Mouse (Mus musculus) MEL-GATA-1-ER (cell line): ENCODE results near the gene Ank3.

Experiments used
- DNase-seq: peaks from one replicate; pipeline ENCODE4 v3.0.0-alpha.2; 2012; ENCODE audit warnings: low read depth; ENCODE audit errors: extremely low read depth

Ank3 gene

DNA sequence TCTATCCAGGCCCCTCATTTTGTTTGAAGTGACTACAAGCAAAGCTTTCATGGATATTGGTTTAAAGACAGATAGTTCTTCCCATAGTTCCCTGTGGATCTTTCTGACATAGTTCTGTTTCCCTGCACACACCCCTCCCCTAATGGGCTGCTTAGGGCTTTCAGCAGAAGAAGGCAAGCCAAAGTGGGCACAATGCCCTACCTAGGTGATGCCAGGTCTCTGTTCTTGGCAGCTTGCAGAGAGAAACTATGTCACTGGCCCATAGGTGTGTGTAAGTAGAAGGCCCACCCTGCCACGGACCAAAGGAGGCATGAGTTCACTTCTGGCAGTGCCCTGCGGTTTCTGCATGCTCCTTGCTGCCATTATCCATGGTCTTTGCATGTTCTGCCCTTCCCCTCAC lies 311.1 kb downstream of the Ank3 start:
- DNase-seq = no peak

DNA sequence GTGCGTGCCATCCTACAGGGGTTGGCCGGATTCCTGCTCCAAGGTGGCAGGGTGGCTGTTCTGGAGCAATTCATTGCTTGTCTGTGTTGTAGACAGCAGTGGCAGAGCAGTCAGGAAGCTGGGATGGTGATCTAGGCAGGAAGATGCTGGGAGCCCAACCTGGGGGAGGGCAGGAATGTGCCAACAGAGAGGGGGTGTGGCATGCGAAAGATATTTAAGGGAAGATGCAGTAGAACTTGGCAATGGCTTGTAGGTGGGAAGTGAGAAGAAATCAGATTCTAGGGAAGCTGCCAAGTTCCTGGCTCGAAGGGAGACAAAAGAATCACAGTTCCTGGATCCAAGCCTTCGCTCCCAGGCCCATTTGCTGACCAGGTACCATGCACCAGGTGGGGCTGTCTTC lies 312.2 kb downstream of the Ank3 start:
- DNase-seq = no peak

DNA sequence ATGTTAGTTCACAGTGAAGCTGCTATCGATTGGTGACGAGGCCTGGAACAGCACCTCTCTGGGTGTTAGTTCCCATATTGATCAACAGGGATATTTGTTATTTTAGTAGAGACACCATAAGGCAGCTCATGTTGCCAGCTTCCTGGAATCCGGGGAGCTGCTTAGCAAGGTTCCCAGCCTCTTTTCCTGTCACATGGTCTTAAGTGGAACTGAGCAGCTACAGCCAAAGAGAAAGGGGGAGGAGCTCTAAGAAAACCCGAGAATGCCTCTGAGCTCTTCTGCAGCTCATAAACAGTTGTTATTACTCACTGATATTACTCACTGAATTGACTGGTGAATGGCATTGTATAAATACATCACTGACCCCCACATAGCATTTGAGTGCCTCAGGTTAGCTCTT lies 318.3 kb downstream of the Ank3 start:
- DNase-seq = no peak

DNA sequence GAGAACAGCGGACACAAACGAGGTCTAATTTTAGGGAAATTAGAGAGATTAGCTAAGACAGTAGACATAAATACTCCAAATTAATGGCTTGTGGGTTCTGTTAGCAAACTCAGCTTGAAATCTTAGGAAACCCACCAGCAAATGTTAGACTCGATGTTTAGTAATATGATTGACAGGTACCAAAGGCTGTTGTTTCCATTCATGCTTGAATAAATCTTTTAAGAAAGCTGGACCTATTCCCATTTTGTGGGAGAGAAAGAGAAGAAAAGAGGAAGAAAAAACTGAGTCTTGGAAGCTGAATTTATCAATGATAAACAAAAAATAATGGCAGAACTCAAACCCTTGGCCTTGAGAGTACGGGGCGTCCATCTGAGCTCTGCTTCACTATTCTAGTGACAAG lies 320.8 kb downstream of the Ank3 start:
- DNase-seq = no peak

DNA sequence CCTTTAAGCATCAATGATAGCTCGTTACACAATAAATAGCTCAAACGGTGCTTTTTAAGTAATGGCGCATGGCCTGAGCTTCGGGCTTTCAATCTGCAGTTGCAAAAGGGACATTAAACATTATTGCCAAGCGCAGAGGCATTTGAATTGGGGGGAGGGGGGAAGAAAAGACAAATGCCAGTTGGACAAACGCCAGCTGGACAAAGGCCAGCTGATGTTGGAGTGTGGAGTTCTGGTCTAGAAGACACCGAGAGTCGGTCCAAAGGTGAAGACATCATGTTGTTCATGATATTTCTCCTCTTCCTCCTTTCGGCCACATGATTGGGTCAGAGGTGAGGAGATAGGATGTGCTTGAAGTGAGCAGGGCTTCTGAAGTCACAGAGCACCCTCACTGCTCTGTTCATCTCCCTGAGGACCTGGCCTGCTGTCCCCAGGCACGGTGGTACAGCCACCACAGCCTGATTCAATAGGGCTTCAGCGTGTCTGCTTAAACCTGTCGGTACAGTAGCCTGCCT lies 321.4 kb downstream of the Ank3 start:
- DNase-seq = no peak

DNA sequence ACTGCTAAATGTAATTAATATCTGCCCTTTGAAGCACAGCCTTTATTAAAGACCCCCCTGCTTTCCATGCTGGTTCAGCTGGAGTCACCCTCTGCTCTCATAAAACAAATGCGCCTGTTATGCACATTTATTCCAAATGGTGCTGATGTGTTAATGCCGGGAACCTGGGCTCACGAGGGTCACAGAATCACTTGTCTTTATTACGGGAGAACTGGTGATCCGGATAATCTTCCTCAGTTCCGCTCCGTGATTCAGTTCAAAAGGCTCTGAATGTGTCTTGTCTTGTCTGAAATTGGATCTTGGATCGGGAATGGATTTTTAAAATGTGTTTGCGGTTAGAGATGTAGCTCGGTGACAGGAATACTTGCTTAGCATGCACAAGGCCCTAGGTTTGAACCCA lies 321.9 kb downstream of the Ank3 start:
- no peak for DNase-seq

DNA sequence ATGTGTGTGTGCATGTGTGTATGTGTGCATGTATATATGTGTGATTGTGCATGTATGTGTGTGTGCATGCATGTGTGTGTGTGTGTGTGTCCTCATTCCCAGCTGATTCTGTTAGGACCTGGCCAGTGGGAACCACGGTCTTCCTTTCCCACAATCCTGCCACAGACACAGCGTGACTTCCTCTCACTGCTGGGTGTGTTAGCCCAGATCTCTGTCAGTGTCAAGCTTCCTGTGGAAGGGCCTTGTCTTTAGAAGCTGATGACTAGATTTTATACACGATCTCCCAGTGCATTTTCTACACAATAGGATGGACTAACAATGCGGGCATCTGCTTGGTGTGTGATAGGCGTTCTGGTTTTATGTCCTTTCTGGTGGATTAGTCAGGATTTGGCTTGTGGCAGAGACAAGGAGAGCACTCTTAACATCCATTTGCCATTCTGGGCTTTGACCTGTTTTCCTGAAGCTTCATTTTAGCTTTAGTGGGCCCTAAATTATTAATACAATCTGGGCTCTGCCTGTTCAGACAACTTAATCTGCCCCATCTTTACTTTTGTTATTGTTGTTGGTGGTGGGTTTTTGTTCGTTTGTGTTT lies 322.4 kb downstream of the Ank3 start:
- no peak for DNase-seq

DNA sequence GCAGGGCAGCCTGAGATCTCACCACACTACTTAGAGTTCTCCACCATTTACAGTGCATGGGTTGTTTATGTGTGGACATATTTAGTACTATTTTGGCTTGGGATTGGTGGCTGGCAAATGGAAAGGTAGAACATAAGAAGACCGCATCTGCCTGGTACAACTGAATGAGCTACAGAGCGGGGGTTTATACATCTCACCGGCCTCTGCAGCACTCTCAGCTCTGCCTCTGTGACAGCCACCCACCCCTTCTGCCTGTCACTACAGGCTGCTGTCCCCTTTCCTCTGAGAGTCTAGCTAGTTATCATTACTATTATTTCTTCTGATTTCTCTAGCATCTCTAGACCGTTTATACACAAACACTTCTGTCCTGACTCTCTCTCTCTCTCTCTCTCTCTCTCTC lies 325.6 kb downstream of the Ank3 start:
- no peak for DNase-seq

DNA sequence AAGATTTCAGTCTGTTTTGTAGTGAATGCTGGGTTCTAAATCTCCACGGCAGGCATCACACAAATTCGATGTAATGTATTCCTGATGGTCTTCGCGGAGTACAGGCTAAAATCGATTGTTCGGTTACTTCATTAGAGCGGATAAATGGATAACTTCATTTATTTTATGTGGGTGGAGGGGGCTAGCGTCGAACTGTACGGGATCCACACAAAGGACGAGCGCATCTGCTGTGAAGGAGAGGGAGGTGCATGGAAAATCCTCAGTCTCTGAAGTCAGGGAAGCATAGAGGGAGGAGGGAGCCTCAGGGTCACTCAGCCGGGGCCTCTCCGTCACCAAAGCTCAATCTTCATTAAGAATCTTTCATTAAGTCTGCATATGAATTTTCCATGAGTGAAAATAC lies 326.5 kb downstream of the Ank3 start:
- DNase-seq = no peak

DNA sequence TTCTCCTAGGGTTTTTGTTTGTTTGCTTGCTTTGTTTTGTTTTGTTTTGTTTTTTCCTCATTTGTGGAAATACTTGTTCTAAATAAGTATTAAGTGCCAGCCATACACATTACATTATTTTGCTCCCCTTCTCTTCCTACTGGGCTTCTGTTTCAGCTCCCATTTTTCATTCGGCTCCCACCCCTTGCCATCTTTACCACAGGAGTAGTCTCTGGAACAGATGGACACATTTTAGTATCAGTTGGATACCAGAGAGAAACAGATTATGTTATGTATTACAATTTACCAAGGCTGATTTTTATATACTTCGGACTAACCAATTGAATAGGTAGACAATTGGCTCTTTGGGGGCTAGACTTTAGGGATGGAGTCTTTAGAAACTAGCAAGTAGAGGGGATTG lies 327.7 kb downstream of the Ank3 start:
- no peak for DNase-seq

DNA sequence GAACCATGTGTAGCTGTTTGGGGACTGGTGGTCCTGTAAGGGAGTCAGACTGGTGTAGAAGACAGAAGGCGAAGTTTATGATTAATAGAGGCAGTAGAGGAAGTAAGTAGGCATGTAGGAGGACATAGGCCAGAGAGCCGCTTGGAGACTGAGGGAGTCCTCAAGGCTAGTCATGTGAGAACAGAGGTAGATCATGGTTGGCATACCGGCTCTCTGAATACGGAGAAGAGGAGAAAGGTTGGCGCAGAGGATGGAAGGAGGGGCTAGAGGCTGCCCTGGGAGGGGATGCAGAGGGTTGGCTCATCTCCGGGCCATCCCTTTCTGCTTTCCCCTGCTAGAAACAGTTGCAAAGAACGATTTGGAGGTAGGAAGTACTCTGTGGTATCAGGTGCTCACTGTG lies 328.2 kb downstream of the Ank3 start:
- no peak for DNase-seq

DNA sequence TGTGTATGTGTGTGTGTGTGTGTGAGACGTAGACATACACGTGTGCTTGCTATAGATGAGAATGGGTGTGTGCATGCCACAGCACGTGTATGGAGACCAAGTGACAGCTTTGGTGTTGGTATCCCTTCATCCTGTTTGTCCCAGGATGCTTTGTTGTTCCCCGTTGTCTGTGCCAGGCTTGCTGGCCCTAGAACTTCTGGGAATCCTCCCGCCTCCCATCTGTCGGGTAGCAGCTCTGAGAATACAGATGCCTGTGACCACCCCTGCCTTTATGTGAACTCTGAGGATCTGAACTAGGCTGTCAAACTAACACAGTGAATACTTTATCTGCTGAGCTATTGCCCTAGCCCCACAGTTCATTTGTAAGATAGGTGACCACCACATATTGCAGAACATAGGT lies 330.3 kb downstream of the Ank3 start:
- DNase-seq = no peak

DNA sequence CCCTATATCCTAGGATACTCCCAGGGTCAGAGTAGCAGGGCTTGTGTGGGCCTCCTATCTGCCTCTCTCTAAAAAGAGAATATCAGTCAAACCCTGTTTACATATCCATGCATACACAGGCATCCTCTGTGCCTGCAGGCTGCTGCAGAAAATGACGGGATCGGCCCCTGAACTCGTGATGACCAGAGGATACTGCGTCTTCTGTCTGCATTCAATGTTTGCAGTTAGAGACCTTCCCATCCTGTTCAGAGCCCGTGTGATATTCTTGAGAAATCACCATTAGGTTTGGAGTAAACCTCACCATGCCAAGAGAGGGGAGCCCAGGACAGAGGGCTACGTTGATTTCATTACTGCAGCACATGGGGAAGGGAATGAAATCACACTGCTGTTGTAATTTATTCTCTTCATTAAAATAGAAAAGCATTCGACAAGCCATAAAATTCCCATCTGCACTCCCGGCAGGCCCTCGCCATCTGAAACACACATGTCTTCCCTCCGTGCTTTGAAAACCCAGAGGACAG lies 331.8 kb downstream of the Ank3 start:
- no peak for DNase-seq

DNA sequence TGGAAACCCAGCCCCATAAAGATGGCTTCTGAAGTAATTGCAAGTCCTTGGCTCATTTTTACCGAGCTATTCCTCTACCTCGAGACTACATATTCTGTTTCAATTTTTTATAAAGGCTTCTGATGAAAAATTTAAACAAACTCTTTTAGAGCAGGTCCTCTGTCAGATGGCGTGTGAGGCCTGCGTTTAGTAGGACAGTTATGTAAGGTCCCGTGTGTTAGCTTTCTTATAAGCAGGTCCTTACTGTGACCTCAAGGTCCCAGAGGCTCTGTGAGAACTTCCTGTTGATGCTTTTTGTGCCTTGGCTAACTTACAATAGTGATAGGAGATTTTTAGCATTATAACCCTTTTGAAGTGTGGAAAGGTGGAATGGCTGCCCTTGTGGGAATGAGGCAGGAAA lies 332.8 kb downstream of the Ank3 start:
- no peak for DNase-seq

DNA sequence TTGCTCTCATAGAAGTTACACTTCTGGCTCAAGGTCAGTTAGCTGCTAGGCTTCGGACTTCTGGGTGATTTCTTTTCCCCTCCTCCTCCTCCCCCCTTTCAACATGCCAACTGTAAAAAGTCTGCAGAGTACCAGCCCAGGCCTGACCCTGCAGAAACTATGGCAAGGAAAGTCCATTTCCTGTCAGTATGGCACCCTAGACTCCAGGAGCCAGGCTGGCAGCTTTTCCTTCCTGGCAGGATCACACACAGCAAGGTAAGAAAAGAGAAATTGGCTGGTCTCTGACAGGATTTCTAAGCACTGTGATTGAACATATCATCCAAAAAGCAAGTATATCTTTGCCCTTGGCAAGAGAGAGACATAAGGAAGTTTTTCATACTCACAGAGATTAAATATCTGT lies 333.3 kb downstream of the Ank3 start:
- no peak for DNase-seq

DNA sequence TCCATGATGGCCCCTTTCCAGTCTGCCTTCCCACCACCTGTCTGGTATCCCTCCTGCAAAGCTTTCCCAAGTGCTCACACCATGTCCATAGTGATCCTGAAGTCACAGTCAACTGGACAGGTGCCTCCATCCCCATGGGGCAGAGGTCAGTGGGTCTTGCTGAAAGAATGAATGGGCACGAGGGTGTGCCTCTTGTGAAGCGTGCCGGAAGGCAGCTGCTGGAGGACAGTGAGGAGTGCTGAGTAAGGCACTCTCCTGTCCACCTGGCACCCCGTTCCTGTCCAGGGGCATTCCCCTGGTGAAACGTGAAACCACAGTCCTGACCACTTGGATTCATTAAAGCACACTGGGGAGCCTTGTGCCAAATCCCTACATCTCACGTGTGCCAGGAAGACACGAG lies 337.7 kb downstream of the Ank3 start:
- DNase-seq = no peak

DNA sequence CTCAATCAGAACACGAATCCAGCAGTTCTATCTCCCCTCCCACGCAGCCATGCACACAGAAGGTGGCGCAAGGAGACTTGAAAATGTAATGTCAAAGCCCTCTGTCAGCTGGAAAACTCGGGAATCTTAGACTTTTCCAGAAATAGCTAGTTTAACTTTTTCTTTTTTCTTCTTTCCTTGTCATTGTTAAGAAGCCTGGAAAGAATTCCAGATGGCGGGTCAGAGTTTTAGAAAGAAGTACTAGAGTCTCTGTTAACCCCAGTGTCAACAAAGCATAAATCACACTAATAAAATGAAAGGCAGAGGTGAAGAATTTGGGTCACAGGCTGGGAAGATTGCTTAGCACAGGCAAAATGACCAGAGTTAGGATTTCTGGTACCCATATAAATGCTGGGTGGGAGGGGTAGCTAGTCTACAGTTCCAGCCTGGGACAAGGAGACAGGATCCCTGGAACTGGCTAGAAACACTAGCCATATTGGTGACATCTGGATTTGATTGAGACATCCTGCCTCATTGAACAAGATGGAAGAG lies 340.2 kb downstream of the Ank3 start:
- DNase-seq = no peak

DNA sequence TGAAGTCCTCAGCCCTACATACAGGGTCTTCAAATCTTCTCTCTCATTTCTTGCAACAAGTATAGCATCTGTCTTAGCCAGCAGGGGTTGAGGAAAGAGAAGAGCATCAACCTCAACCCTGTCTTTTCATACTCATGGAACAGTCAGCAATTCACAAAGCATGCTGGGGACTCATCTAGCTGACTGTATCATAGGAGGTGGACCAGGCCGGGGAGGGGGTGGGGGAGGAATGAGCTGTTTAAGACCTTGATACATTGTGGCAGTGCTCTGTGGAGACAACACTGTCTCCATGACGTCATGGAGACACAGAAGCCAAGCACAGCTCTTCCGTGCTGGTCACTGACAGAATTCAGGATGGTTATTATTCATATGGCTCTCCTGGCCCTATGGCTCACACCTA lies 344.0 kb downstream of the Ank3 start:
- no peak for DNase-seq

DNA sequence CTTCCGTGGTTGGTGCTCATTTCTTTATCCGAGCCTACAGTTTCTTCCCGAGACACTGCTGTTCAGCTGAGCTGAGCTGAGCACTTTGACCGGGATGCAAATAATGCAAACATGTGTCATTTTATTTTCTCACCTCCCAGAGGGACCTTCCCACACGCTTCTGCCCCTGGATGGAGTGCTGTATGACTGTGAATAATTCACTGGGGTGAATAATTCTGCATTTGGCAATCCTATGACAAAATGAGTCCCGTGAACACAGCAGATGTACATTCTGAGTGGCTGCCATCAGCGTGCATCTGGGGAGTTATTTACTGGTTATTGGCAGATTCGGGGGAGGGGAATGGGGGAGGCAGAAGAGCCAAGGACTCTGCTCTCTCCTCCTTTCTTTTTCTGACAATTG lies 345.6 kb downstream of the Ank3 start:
- DNase-seq = no peak

DNA sequence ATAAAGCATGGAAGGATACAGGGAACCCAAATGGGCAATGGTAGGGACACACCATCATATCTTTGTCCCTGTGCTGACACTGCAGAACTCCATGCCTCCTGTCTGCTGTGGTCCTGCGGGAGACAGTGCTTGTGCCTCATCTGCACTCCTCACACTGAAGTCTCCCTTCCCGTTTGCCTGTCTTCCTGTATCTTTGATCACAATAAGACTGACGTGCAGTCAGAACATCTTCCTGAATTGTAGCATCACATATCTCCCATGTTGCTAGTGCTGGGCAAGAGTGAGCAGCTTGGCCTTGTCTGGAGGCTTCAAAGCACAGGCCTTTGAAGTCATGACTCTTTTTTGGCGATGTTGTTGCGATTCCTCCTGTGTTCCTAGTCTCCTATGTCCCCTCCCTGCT lies 346.3 kb downstream of the Ank3 start:
- no peak for DNase-seq

DNA sequence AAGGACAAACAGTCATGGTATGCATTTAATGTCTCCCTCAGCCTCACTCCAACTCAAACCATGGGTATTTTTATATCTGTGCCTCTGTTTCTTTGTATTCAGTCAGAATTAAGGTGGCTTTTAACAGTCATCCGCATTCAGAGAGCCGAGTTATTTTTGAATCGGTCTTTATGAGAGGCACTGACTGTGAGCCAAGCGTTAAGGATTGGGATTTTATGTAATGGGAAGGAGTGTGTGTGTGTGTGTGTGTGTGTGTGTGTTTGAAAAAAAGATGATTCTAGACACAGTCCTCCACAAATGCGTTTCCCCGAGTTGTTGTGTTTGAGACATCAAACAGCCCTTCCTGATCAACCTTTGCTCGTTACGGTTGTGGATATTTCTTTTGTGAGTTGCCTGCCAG lies 347.7 kb downstream of the Ank3 start:
- DNase-seq = no peak

DNA sequence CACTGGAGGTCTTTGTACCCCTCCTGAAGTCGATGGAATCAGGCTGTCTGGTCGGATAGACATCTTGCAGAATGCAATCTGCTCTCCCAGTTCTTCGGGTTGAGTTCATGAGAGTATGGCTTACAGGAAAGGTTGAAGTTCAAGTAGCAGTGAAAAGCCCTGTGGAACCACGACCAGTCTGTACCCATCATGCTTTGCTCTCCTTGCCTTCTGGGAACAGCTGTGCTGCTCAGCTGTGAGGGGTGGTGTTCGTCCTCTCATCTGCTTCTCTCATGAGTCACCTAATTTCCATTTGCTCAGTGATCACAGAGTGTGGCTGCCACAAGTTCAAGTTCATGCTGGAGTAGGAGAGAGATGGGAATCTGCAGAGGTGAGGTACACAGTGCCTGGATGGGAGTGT lies 348.2 kb downstream of the Ank3 start:
- DNase-seq = no peak

DNA sequence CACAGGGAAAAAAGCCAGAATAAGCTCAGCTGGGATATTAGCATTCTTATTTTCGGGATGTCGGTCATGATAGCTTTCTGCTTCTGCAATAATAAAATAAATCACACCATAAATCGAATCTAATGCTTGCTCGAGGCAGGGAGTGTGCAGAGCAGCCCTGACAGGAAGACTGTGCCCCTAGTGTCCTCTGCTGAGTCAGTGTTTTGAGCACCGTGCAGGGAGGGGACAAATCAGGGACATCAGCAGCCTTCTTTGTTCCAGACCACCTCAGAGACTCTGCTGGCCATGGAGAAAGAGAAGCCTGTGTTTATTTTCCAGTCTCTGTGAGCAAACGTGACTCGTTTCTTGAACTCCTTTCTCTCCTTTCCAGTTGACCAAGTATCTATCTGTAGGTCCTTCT lies 352.8 kb downstream of the Ank3 start:
- DNase-seq = no peak

DNA sequence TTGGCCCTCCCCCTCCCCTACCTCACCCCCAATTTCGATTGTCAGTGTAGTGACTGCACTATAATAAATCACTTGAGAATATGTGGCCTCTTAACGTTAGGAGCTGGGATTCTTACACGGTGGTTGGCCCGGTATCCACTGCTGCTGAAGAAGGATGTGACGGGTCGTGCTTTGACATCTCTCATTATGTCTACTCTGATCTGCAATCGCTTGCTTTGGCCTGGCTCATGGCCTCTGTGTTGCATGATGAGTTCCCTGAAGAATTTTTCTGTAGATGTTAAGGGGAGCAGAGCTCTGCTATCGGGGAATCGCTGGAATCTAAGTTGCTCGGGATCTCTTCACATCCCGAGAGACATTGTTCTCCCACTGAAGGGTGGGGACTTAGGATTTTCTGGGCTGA lies 354.9 kb downstream of the Ank3 start:
- DNase-seq = no peak
